19 mouse cellular contexts compared by ENCODE assay signal in genomic region chr5:4788484-4788883, GRCm38 (mm10).
"Had no signal": no experiment of that assay in that cellular context is flagged by ENCODE, and none has a peak within 500 bp of the region (broad histone marks: within the 10 kb centered on the region; RNA-seq: fewer than 3 reads in every experiment).

No protein-coding gene starts in this region.

- DNase-seq: liver, postnatal 0 days; lung, adult 2 months; lung, postnatal 14 days; lung, postnatal 36 days; midbrain, embryonic 14.5 days; retina, postnatal 1 day; right cerebral cortex, adult 18-20 months; right cerebral cortex, postnatal 25 days; right cerebral cortex, postnatal 4 days; spleen, adult 18-20 months; thymus, adult 18-20 months; thymus, postnatal 36 days had no signal

- ATAC-seq: liver, postnatal 0 days; lung, postnatal 0 days had no signal

- H3K27ac ChIP-seq: liver, embryonic 15.5 days; lung, embryonic 15.5 days; midbrain, embryonic 10.5 days; midbrain, embryonic 12.5 days; neural tube, embryonic 13.5 days; neural tube, embryonic 15.5 days had no signal

- H3K4me3 ChIP-seq: liver, embryonic 15.5 days; lung, embryonic 15.5 days; midbrain, embryonic 10.5 days; midbrain, embryonic 12.5 days; neural tube, embryonic 13.5 days; neural tube, embryonic 15.5 days had no signal

- H3K9ac ChIP-seq: liver, embryonic 15.5 days; liver, postnatal 0 days; lung, embryonic 15.5 days; midbrain, embryonic 12.5 days; neural tube, embryonic 13.5 days; neural tube, embryonic 15.5 days had no signal

- H3K4me1 ChIP-seq: liver, embryonic 15.5 days; neural tube, embryonic 15.5 days had no signal

- H3K27me3 ChIP-seq: liver, embryonic 15.5 days; lung, embryonic 15.5 days; midbrain, embryonic 12.5 days; neural tube, embryonic 13.5 days; neural tube, embryonic 15.5 days had no signal

- H3K9me3 ChIP-seq: liver, embryonic 15.5 days; lung, embryonic 15.5 days; midbrain, embryonic 10.5 days; midbrain, embryonic 12.5 days; neural tube, embryonic 13.5 days; neural tube, embryonic 15.5 days had no signal

- H3K4me2 ChIP-seq: liver, embryonic 15.5 days; lung, embryonic 15.5 days; midbrain, embryonic 12.5 days; neural tube, embryonic 13.5 days; neural tube, embryonic 15.5 days had no signal

- H3K36me3 ChIP-seq: liver, embryonic 15.5 days; lung, embryonic 15.5 days; midbrain, embryonic 10.5 days; midbrain, embryonic 12.5 days; neural tube, embryonic 13.5 days; neural tube, embryonic 15.5 days had no signal
